Mouse (Mus musculus) erythroblast, embryonic 14.5 days (primary cell): ENCODE data around the gene Gm13030. TPM values are rescaled to one million over a fixed set of nuclear protein-coding genes. Genes with fewer than 3 reads are reported as not detected.
"Not testable (repeated sequence)": the region's sequence is repeated elsewhere in the genome, so short reads cannot be mapped to it uniquely, and the experiment has no call there.

Source experiments
- H3K27me3 ChIP-seq: 2 replicates; pipeline ENCODE4 v1.6.1; 2012; ENCODE audit warnings: inconsistent platforms; ENCODE audit not compliant: control insufficient read depth
- H3K36me3 ChIP-seq: 2 replicates; pipeline ENCODE4 v1.6.1; 2012; ENCODE audit warnings: mild to moderate bottlenecking, inconsistent platforms; ENCODE audit not compliant: control insufficient read depth
- H3K4me1 ChIP-seq: 2 replicates; pipeline ENCODE4 v1.6.1; 2012; ENCODE audit warnings: inconsistent platforms; ENCODE audit not compliant: control insufficient read depth
- H3K4me3 ChIP-seq: replicated peaks from 2 replicates; pipeline ENCODE3; 2012; ENCODE audit warnings: moderate library complexity, mild to moderate bottlenecking, inconsistent platforms
- H3K9me3 ChIP-seq: 2 replicates; pipeline ENCODE4 v1.6.1; 2012; ENCODE audit warnings: low read length, inconsistent platforms, mixed read lengths; ENCODE audit not compliant: control insufficient read depth
- GATA1 ChIP-seq: IDR thresholded peaks from 2 replicates; pipeline ENCODE4 v1.6.1; 2012; ENCODE audit warnings: low read length, inconsistent platforms, mixed read lengths
- TAL1 ChIP-seq: IDR thresholded peaks from 3 replicates; pipeline ENCODE4 v1.6.1; 2012; ENCODE audit warnings: low read length, inconsistent platforms, mixed read lengths
- polyA plus RNA-seq: library from polyadenylated mRNA; stranded (reverse); fragments of >175 nt; gene quantifications from 2 replicates; pipeline ENCODE4 v1.2.3, GENCODE M21; 2012

The Gm13030 gene
- polyA plus RNA-seq, 1 experiment = not detected

GRCm38 (mm10) chr4:138855092-138855632 is 18.6 kb downstream of the Gm13030 start:
- Histone ChIP-seq H3K27me3 (peaks cover 3% of the 10 kb centered on the region), H3K4me3 (no peak overlapping the region), H3K4me1 (no peaks in the 10 kb centered on the region; the same call in 1 of the 2 replicates), H3K9me3 (no peaks in the 10 kb centered on the region), H3K36me3 (no peaks in the 10 kb centered on the region)
- TF ChIP-seq TAL1 = no peak
- no peak for TF ChIP-seq GATA1

GRCm38 (mm10) chr4:138852961-138853360 is 20.8 kb downstream of the Gm13030 start:
- TF ChIP-seq GATA1 = no peak
- no peak for TF ChIP-seq TAL1
- Histone ChIP-seq H3K27me3 (no peaks in the 10 kb centered on the region), H3K9me3 (no peaks in the 10 kb centered on the region), H3K4me1 (no peaks in the 10 kb centered on the region), H3K36me3 (no peaks in the 10 kb centered on the region), H3K4me3 (no peak overlapping the region)

DNA sequence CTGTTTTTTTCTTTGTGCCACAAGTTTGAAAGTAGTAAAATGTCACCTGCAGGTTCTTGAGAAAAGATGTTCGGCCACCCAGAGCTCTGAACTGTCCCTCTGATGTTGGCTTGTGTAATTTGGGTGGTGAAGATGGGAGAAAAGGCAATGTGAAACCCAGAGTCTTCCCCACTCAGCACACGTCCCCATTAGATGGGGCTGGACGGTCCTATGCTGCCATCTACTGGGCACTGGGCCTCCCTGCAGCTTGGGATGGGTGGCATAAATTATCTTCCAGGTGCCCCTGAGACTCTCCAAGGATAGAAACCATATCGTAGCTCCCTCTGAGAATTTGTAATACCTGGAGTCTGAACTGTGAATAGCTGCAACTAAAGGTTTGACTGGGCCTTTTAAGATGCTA is 22.3 kb downstream of the Gm13030 start:
- Histone ChIP-seq H3K27me3 (no peaks in the 10 kb centered on the region), H3K9me3 (no peaks in the 10 kb centered on the region), H3K36me3 (no peaks in the 10 kb centered on the region), H3K4me1 (no peaks in the 10 kb centered on the region), H3K4me3 (no peak overlapping the region)
- TF ChIP-seq TAL1 = no peak
- TF ChIP-seq GATA1 = no peak

DNA sequence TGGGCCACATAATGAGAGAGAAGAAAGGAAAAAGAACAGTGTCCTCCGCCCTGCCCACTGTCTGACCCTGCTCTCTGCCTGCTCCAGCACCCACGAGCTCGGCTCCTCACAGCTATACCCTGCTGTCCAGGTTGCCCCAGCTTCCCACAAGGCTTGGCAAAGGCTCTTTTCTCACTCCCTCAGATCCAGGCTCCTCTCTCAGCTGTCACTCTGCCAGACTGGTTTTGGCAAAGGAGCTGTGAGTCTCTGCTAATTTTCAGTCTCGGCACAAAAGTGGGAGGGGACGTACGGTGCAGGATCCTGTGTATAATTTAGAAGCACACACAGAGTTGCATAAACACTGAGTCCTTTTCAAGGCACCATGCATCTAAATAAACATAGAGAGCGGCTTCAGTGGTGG is 32.4 kb downstream of the Gm13030 start:
- H3K4me1 ChIP-seq = no peaks in the 10 kb centered on the region
- H3K27me3 ChIP-seq = no peaks in the 10 kb centered on the region

DNA sequence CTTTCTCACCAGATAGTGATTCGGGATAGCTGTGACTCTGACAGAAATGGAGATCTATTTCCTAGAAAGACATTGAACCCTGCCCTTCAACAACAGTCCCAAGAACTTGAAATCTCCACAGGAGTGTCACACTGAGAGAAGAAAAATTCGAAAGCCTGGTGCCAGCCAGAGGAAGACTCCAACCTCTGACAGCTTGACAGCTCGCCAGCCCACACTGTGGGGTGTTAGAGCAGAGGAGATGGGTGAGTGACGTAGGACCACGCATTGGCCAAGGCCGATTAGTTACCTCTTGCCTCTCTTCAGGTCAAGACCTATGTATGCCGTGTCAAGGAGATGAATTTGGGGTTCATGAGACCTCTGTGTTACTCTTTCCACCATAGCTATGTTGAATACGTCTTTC is 33.0 kb downstream of the Gm13030 start:
- Histone ChIP-seq H3K27me3 (no peaks in the 10 kb centered on the region), H3K36me3 (no peaks in the 10 kb centered on the region), H3K4me1 (no peaks in the 10 kb centered on the region), H3K4me3 (no peak overlapping the region), H3K9me3 (peaks cover 25% of the 10 kb centered on the region)
- no peak for TF ChIP-seq TAL1
- TF ChIP-seq GATA1 = no peak

More for the DNA sequence above, 32.4 kb downstream of the Gm13030 start:
- Histone ChIP-seq H3K9me3 (peaks cover 28% of the 10 kb centered on the region), H3K36me3 (no peaks in the 10 kb centered on the region), H3K4me3 (no peak overlapping the region)
- TF ChIP-seq GATA1 (no peak), TAL1 (no peak)

DNA sequence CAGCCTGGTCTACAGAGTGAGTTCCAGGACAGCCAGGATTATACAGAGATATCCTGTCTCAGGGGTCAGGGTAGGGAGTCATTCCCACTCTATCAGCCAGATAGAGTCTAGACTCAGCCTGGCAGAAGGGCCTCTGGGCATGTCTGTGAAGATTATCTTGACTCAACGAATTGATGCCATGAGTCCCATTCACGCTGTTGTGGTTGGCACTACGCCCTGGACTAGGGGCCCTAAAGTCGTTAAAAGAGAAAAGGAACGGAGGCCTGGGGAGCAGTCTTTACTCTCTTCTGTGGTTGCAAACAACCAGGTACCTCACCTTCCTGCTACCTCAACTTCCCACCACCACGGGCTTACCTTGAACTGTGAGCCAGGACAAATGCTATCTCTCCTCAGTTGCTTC is 34.0 kb downstream of the Gm13030 start:
- Histone ChIP-seq H3K4me3 (no peak overlapping the region), H3K4me1 (no peaks in the 10 kb centered on the region), H3K27me3 (no peaks in the 10 kb centered on the region), H3K9me3 (peaks cover 18% of the 10 kb centered on the region), H3K36me3 (no peaks in the 10 kb centered on the region)
- TF ChIP-seq GATA1 (no peak), TAL1 (no peak)

- peaks cover 3% of the 10 kb centered on the region for H3K9me3 ChIP-seq
- no peaks in the 10 kb centered on the region for H3K4me1 ChIP-seq
- H3K36me3 ChIP-seq = no peaks in the 10 kb centered on the region
- no peak overlapping the region for H3K4me3 ChIP-seq
- TF ChIP-seq GATA1 (no peak), TAL1 (no peak)
- H3K27me3 ChIP-seq = no peaks in the 10 kb centered on the region
These were observed 46.6 kb downstream of the Gm13030 start for GRCm38 (mm10) chr4:138827147-138827546.

DNA sequence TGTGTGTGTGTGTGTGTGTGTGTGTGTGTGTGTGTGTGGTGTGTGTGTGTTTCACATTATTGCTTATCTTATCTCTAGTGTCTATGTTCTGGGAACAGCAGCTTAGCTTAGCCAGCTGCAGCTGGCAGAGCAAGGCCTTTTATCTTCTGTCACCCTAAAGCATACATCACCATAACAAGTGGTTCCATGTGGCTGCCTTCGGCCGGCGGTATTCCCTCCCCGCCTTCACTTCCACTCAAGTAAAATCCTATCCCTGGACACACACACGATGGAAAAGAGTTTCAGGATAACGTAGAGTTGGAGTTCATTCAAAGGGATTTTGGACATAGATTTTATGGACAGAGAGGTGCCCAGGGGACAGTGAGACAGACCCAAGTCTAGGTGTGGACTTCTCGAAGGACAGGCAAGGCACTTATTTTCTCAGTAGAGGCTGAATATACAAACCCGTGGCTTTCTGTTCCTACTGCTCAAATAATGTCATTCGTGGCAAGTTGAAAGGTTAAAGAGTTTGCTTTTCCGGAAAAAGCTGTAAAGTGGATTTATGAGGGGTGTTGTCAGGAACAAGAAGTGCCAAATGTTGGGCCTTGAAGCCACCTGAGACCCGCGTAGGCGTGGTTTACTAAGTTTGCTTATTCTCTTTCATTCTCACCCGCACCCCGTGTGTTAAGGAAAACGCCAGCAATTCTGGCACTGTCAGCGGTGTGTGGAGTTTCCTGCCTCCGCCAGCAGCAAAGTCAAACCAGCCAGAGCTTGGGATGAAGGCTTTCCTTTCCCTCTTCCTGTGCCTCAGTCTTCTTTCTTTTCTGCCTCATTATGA is 47.8 kb downstream of the Gm13030 start:
- Histone ChIP-seq H3K27me3 (no peaks in the 10 kb centered on the region), H3K36me3 (no peaks in the 10 kb centered on the region), H3K9me3 (peaks cover 3% of the 10 kb centered on the region), H3K4me1 (no peaks in the 10 kb centered on the region), H3K4me3 (no peak overlapping the region)
- no peak for TF ChIP-seq TAL1
- no peak for TF ChIP-seq GATA1

DNA sequence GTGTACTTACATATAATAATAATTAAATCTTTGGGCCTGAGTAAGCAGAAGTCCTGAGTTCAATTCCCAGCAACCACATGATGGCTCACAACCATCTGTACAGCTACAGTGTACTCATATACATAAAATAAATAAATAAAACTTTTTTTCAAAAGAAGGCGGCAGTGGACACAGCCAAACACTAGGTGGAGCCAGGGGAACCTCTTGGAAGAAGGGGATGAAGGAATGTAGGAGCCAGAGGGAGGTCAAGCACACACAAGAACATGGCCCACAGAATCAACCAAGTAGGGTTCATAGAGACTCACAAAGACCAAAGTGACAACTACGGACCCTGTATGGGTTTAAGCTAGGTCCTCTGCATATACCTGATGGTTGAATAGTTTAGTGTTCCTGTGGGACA is 49.1 kb downstream of the Gm13030 start:
- no peaks in the 10 kb centered on the region for H3K4me1 ChIP-seq
- H3K27me3 ChIP-seq = no peaks in the 10 kb centered on the region
- TF ChIP-seq GATA1 = no peak
- TF ChIP-seq TAL1 = no peak
- no peak overlapping the region for H3K4me3 ChIP-seq
- H3K36me3 ChIP-seq = no peaks in the 10 kb centered on the region
- peaks cover 3% of the 10 kb centered on the region for H3K9me3 ChIP-seq

DNA sequence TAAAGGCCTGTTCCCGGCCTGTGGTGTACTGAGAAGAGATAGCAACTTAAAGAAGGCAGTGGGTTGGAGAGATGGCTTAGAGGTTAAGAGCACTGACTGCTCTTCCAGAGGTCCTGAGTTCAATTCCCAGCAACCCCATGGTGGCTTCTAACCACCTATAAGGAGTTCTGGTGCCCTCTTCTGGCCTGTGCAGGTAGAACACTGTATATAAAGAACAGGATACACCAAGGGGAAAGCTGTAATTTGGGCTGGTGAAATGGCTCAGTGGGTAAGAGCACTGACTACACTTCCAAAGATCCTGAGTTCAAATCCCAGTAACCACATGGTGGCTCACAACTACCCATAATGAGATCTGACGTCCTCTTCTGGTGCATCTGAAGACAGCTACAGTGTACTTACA is 49.6 kb downstream of the Gm13030 start:
- not testable (repeated sequence) for H3K27me3 ChIP-seq, H3K9me3 ChIP-seq, H3K36me3 ChIP-seq, H3K4me1 ChIP-seq, H3K4me3 ChIP-seq
